Mouse (Mus musculus) kidney, postnatal 36 days (tissue): ENCODE results near the gene Ccl25.
"Not testable (repeated sequence)": the region's sequence is repeated elsewhere in the genome, so short reads cannot be mapped to it uniquely, and the experiment has no call there.

Experiments
- DNase-seq, 2 experiments: peaks; one replicate each; pipeline ENCODE4 v3.0.0; 2021 to 2022; ENCODE audit warnings: mixed read lengths in 2 of 2

Ccl25 gene

DNA sequence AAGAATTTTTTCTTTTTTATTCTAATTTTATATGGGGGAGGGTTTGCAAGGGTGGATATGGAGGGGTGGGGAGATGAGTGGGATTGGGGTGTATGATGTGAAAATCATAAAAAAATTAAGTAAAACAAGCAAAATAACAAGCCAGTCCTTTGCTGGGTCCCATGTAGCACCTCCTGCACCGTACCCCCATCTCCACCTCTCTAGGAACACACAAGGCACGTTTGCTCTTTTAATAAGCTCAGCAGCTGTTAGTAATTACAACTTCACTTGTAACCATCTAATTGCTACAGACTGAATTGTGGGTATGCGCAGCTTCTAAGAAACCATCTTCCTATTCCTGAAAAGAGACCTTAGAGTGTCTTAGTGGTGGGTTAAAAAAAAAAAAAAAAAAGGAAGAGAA lies 15.2 kb downstream of the Ccl25 start:
- DNase-seq, result no peak

GRCm38 (mm10) chr8:4347661-4348060 lies 22.7 kb downstream of the Ccl25 start:
- no peak for DNase-seq

DNA sequence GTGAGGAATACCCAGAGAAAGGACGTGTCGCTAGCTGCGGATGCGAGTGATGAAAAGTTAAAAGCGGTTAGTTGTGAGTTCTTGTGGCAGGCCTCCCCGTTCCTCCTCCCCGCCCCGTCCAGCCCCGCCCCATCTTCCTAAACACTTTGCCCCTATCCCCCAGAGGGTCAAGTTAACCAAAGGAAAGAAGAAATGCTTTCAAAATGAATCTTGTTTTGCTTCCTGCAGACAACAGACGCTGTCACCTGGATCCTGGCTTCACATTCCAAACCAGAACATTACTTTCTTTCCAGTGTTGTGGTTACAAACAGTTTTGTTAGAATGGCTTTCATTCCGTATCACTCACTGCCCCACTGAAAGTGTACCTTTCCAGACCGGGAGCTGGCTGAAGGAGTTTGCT lies 23.3 kb downstream of the Ccl25 start:
- no peak for DNase-seq

GRCm38 (mm10) chr8:4349335-4349734 lies 24.3 kb downstream of the Ccl25 start:
- no peak for DNase-seq

DNA sequence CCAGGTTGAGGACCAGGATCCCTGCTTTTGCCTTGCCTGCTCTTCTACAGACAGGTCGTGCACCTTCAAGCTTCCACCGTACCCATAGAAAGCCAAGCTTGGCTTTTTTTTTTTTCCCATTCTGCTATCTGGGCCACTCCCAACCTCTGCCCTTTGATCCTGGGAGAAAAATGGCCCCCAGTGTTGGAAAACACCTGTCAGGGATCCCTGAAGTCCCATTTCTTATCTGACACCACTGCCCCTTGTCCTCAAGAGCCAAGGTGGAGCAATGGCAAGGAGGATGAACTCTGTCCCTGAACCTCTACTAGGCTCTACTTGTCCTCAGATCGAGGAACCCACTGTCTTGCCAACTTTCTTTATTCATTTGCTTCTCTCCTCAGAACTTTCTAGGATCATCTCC lies 25.6 kb downstream of the Ccl25 start:
- DNase-seq, result no peak

DNA sequence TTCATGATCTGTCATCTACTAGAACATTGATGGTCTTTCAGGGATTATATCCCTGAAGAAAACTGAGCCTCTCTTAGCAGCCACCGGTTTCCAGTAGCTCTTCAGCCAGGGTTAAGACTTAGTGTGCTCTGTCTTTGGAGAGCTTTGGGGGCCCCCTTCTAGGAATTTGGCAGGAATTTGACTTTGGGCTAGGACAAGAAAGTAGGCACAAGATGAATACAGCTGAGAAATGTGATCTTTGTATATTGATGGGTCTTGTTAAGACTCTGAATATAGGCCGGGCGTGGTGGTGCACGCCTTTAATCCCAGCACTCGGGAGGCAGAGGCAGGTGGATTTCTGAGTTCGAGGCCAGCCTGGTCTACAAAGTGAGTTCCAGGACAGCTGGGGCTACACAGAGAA lies 27.6 kb downstream of the Ccl25 start:
- DNase-seq, result not testable (repeated sequence)

GRCm38 (mm10) chr8:4353741-4354140 lies 28.7 kb downstream of the Ccl25 start:
- no peak for DNase-seq

GRCm38 (mm10) chr8:4354516-4354915 lies 29.5 kb downstream of the Ccl25 start:
- DNase-seq, result no peak

GRCm38 (mm10) chr8:4355455-4355854 lies 30.4 kb downstream of the Ccl25 start:
- DNase-seq, result no peak

DNA sequence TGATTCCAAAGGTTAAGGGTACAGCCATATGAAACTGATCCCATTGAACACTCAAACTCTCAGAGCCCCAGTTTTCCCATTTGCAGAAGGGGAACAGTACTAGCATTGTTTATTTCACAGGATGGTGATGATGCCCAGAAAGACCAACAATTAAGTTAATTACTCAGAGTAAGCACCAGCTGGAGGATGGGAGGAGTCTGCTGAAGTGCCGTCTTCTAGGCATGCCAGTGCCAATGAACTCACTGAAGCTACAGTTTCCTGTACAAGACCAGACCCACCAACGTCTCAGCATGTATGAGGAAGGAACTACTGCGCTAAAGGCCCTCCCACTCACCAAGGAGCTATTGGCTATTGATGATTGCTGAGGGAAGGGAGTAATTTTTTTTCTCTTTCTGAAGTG lies 34.4 kb downstream of the Ccl25 start:
- no peak for DNase-seq

DNA sequence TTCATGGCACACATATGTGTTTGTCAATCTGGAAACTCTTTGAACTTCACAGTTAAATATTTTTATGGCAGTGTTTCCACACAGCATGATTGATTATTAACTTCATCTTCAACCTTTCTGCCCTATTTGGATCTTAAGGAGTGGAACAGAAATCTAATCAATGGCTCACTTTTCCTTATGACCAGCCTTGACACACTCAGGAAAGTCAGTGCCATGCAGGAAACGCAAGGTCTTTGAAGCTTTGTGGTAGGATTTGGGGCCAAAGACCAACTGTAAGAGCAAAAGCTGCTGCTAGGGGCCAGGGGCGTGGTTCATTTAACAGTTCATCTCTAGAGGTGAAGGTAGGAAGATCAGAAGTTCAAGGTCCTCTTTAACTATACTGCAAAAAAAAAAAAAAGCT lies 35.9 kb downstream of the Ccl25 start:
- DNase-seq, result no peak

GRCm38 (mm10) chr8:4366189-4366588 lies 41.2 kb downstream of the Ccl25 start:
- no peak for DNase-seq

GRCm38 (mm10) chr8:4367808-4368207 lies 42.8 kb downstream of the Ccl25 start:
- DNase-seq, result no peak

- no peak for DNase-seq
Observed at GRCm38 (mm10) chr8:4368470-4368869, 43.5 kb downstream of the Ccl25 start.

- peak; percentile 21 to 53 for DNase-seq
Observed at GRCm38 (mm10) chr8:4370078-4370477, 45.1 kb downstream of the Ccl25 start.

DNA sequence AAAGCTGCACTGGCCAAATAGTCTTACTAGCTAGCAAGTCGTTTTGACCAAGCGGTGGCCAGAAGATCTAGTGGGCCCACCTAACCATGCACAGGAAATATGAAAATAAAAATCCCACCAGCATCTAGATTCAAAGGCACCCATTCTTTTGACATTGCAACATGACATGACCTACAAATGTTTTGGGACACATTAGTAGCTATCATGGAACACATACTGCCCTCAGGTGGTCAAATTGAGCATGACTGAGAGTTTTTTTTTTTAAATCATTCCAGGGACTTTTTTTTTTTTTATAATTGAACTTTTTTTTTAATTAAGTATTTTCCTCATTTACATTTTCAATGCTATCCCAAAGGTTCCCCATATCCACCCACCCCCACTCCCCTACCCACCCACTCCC lies 47.6 kb downstream of the Ccl25 start:
- DNase-seq, result peak; percentile 10 to 27

DNA sequence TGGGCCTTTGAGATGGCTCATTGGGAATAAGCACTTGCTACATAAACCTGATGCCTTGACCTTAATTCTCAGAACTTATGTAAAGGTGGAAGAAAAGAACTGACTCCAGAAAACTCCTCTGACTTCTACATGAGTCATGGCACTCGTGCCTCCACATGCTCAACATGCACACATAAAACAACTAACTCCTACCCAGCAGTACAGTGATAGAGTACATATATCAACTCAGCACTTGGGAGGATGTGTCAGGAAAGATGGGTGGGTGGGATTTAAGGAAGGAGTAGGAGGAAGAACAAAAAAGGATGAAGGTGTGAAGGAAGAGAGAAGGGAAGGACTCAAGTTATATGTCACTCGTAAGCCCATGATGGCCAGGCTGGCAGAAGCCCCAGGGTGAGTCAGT lies 76.4 kb downstream of the Ccl25 start:
- DNase-seq, result no peak

DNA sequence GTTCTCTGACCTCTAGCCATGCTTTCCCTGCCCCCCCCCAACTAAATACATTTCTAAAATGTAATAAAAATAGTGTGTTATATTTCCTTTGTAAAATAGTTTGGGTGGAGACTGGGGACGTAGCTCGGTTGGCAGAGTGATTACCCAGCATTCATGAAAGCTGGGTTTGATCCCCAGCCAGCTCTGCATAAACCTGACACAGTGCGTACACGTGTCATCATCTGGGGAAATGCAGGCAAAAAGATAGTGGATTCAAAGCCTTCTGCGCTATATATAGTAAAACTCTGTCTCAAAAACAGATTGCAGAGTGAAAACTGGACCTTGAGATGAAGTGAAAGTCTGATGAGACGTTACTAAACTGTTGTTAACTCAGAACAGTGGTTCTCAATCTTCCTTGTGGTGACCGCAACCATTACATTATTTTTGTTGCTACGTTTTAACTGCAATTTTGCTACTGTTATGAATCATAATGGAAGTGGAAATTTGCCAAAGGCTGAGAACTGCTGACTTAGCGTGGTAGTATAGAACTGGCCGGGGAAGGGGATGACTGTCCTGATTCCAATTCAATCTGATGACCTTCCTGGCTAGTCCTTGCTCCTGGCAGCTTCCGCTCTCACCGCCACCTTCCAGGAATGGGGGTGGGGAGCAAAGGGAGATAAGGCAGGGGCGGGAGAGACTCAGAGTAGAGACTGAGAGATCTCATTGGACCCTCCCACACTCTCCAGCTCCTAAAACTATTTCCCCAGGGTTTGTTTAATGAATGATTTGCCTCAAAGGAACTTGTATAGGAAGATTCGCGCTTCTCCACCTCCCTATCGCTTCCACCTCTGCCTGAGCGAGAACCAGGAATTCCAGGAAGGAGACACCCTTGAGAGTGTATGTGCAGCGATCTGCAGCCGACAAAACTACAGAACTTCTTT lies 79.2 kb downstream of the Ccl25 start:
- peak in 1 of 2 experiments; percentile 26 for DNase-seq

DNA sequence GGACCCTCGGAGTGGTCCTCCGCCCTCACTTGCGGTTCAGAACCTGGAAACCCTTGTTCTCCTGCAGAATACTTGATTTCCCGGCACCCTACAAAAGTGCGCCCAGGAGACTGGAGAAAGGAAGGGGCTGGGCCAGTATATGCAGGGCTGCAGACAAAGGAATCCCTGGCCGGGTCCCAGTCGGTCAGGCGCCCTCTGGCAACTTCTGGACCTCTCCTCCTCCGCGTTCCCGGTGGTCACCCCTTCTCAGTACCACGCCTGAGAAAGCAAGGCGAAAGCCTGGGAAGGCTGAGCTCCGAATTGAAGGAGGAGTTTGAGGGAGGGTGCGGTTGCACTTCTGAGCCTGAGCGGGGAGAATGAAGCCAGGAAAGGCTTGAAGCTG lies 79.9 kb downstream of the Ccl25 start:
- peak; percentile 16 to 58 for DNase-seq

- DNase-seq, result peak in 1 of 2 experiments; percentile 33
Observed at GRCm38 (mm10) chr8:4408425-4408824, 83.4 kb downstream of the Ccl25 start.
